Mouse (Mus musculus) spleen, adult 2 months (tissue): ENCODE measurements around the gene Ppp1r14b.
A peak's percentile ranks its signal among the peaks of the same experiment; 100 is the strongest.

Experiments used
- CTCF ChIP-seq: fragments of 200-500 bp; IDR thresholded peaks from 2 replicates; pipeline ENCODE4 v1.5.1; 2011; ENCODE audit warnings: mild to moderate bottlenecking, inconsistent platforms; ENCODE audit not compliant: insufficient read depth, insufficient read length, insufficient replicate concordance; ENCODE audit errors: extremely low read depth
- POLR2A ChIP-seq: fragments of 200-500 bp; IDR thresholded peaks from 2 replicates; pipeline ENCODE4 v1.6.1; 2011; ENCODE audit warnings: low read depth, low read length, inconsistent platforms

- no peak for TF ChIP-seq CTCF
- TF ChIP-seq POLR2A, result peak; percentile 20; the same call in 1 of the 2 replicates
Observed at GRCm38 (mm10) chr19:7017541-7018457, 43.0 kb downstream of the Ppp1r14b start.
